Mouse (Mus musculus): Measurements from ENCODE around the gene Pten. TPM values are rescaled to one million over a fixed set of nuclear protein-coding genes. Genes with fewer than 3 reads are reported as not detected.

Gene Pten
- total and polyA plus RNA-seq, 3 experiments, result 24.1 to 41.5 (median 36.8) TPM

GRCm38 (mm10) chr19:32866765-32867164, 109.5 kb downstream of the Pten start:
- Histone ChIP-seq H3K4me2 (ENCODE audit: insufficient read depth, low read depth, poor library complexity, severe bottlenecking) (no peak overlapping the region), H3K27ac (ENCODE audit: insufficient read depth, low read depth) (no peak overlapping the region), H3K79me2 (replicated peaks; ENCODE audit: control insufficient read depth, extremely low read depth, insufficient read depth, poor library complexity, severe bottlenecking) (no peaks in the 10 kb centered on the region), H3K9me3 (replicated peaks; ENCODE audit: low read length) (peaks cover 5% of the 10 kb centered on the region), H3K4me1 (ENCODE audit: control insufficient read depth in 1 of 2, insufficient read depth in 2 of 2) (peaks cover 0 to 6% of the 10 kb centered on the region in 2 experiments; a peak in 1 of 4 replicates), H3K9ac (ENCODE audit: insufficient read depth, low read depth) (no peak overlapping the region), H3K36me3 (replicated peaks in 1 of 2; ENCODE audit: control insufficient read depth in 1 of 2, insufficient read depth in 1 of 2, low read length in 1 of 2) (no peaks in the 10 kb centered on the region), H3K27me3 (replicated peaks) (no peaks in the 10 kb centered on the region), H3K4me3 (replicated peaks in 1 of 3; ENCODE audit: low read depth in 2 of 3, low read length in 2 of 3, poor library complexity in 1 of 3) (no peak overlapping the region)
- no peak for DNase-seq (ENCODE audit: extremely low read depth)
- TF ChIP-seq SIN3A (IDR thresholded peaks at IDR 0.05; ENCODE audit: low read length) (no peak), JUND (conservative IDR thresholded peaks at IDR 0.05; ENCODE audit: low read depth, low read length) (no peak), USF1 (IDR thresholded peaks at IDR 0.05; ENCODE audit: low read depth, low read length) (no peak), ZNF384 (IDR thresholded peaks at IDR 0.05; ENCODE audit: low read depth, low read length) (no peak), MAZ (IDR thresholded peaks at IDR 0.05; ENCODE audit: low read depth, low read length) (no peak)
- in situ Hi-C loops (cut with MboI; ENCODE audit: low pct_ligation_motif_present, low pct_unique_long_range_greater_than_20kb, low sequenced_read_pairs) (no loop called here), dilution Hi-C loops (cut with MboI; ENCODE audit: extremely low pct_ligation_motif_present, extremely low pct_unique_long_range_greater_than_20kb, low sequenced_read_pairs) (no loop called here)

GRCm38 (mm10) chr19:32867181-32867897, 110.0 kb downstream of the Pten start:
- TF ChIP-seq NELFE (IDR thresholded peaks at IDR 0.05; ENCODE audit: low read depth, low read length) (no peak), NRF1 (IDR thresholded peaks at IDR 0.05; ENCODE audit: low read depth, low read length) (no peak), GABPA (IDR thresholded peaks at IDR 0.05; ENCODE audit: insufficient replicate concordance, low read depth, low read length) (no peak), PAX5 (IDR thresholded peaks at IDR 0.05; ENCODE audit: low read length) (no peak), ETS1 (conservative IDR thresholded peaks at IDR 0.05; ENCODE audit: low read depth, low read length) (no peak), SIN3A (IDR thresholded peaks at IDR 0.05; ENCODE audit: low read length) (no peak), MAZ (IDR thresholded peaks at IDR 0.05; ENCODE audit: low read depth, low read length) (no peak), E2F4 (IDR thresholded peaks at IDR 0.05; ENCODE audit: insufficient replicate concordance, low read depth, low read length) (no peak), IRF4 (IDR thresholded peaks at IDR 0.05; ENCODE audit: low read depth, low read length) (no peak), SMC3 (IDR thresholded peaks at IDR 0.05; ENCODE audit: low read depth, low read length) (no peak), CTCF (conservative IDR thresholded peaks at IDR 0.05 in 1 of 2, IDR thresholded peaks at IDR 0.05 in 1 of 2; ENCODE audit: low read depth in 2 of 2, low read length in 2 of 2) (no peak), KAT2A (IDR thresholded peaks at IDR 0.05; ENCODE audit: insufficient replicate concordance, low read length) (no peak), JUN (IDR thresholded peaks at IDR 0.05; ENCODE audit: insufficient read depth, low read depth, low read length) (no peak), POLR2A (IDR thresholded peaks at IDR 0.05; ENCODE audit: low read depth, low read length) (no peak), CHD1 (IDR thresholded peaks at IDR 0.05; ENCODE audit: low read depth, low read length) (no peak), MAFK (IDR thresholded peaks at IDR 0.05; ENCODE audit: insufficient replicate concordance, low read length) (no peak), USF2 (conservative IDR thresholded peaks at IDR 0.05; ENCODE audit: low read depth, low read length) (no peak), ZNF384 (IDR thresholded peaks at IDR 0.05; ENCODE audit: low read depth, low read length) (no peak), ZMIZ1 (IDR thresholded peaks at IDR 0.05; ENCODE audit: low read depth, low read length) (no peak)
- H3K27me3 ChIP-seq (replicated peaks), result no peaks in the 10 kb centered on the region
- H3K4me1 ChIP-seq (ENCODE audit: control insufficient read depth in 1 of 2, insufficient read depth in 2 of 2), result peaks cover 0 to 6% of the 10 kb centered on the region in 2 experiments; a peak in 1 of 4 replicates
- no peaks in the 10 kb centered on the region for H3K36me3 ChIP-seq (replicated peaks in 1 of 2; ENCODE audit: control insufficient read depth in 1 of 2, insufficient read depth in 1 of 2, low read length in 1 of 2)
- in situ Hi-C loops (cut with MboI; ENCODE audit: low pct_ligation_motif_present, low pct_unique_long_range_greater_than_20kb, low sequenced_read_pairs), result no loop called here
- peaks cover 5% of the 10 kb centered on the region for H3K9me3 ChIP-seq (replicated peaks; ENCODE audit: low read length)
- H3K27ac ChIP-seq (ENCODE audit: insufficient read depth, low read depth), result no peak overlapping the region
- no peak overlapping the region for H3K9ac ChIP-seq (ENCODE audit: insufficient read depth, low read depth)
- H3K4me2 ChIP-seq (ENCODE audit: insufficient read depth, low read depth, poor library complexity, severe bottlenecking), result no peak overlapping the region
- no peaks in the 10 kb centered on the region for H3K79me2 ChIP-seq (replicated peaks; ENCODE audit: control insufficient read depth, extremely low read depth, insufficient read depth, poor library complexity, severe bottlenecking)
- DNase-seq (ENCODE audit: extremely low read depth), result no peak
- dilution Hi-C loops (cut with MboI; ENCODE audit: extremely low pct_ligation_motif_present, extremely low pct_unique_long_range_greater_than_20kb, low sequenced_read_pairs), result no loop called here
- no peak overlapping the region for H3K4me3 ChIP-seq (replicated peaks in 1 of 3; ENCODE audit: low read depth in 2 of 3, low read length in 2 of 3, poor library complexity in 1 of 3)
